Mouse (Mus musculus): ENCODE data around the gene Cd2bp2. TPM values are rescaled to one million over a fixed set of nuclear protein-coding genes. Genes with fewer than 3 reads are reported as not detected.

The Cd2bp2 gene
- total RNA-seq (2021) = 10 to 100 TPM; 81.4 to 89.5 TPM

- intact Hi-C loops (cut with DNase I) = no loop called here
- DNase-seq (ENCODE audit: low spot score in 2 of 2) = peak; percentile 96
Observed at GRCm38 (mm10) chr7:127195544-127196295, at the start of gene Cd2bp2. TSS of gene Cd2bp2 (minus strand) at chr7:127196050.

DNA sequence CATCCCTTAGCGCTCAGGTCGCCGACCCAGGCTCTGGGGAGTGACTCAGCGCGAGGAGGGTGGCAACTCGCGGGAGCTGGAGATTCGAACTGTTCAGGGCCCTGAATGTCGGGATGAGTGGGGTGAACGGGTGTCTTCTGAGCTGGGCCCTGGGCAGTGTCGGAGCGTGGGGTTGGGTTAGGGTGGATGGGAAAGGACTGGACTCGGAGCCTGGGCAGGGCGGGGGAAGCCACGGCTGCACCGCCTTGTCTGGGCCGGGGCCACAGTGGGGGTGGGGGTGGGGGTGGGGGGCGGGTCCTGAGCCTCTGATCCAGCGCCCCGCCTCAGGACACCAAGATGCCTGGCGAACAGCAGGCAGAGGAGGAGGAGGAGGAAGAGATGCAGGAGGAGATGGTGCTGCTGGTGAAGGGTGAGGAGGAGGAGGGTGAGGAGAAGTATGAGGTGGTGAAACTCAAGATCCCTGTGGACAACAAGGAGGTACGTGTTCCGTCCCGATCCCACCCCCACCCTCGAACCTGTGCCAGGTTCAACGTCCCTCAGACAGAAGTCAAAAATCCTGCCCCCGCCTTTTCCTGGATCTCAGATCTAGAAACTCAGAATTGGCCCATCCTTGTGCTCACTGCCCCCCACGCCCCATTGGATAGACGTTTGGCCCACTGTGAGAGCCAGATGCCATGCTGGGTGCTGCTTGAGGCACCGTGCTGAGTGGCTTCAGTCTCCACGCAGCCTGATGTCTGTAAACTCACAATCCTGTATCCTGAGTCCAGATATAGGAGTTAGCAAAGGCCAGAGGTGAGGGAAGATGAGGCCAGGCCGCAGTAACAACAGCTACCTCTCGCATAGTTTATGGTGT lies 49.0 kb upstream of the Cd2bp2 start:
- DNase-seq (ENCODE audit: low spot score in 2 of 2) = peak in 1 of 2 experiments; percentile 23
- intact Hi-C loops (cut with DNase I) = no loop called here

DNA sequence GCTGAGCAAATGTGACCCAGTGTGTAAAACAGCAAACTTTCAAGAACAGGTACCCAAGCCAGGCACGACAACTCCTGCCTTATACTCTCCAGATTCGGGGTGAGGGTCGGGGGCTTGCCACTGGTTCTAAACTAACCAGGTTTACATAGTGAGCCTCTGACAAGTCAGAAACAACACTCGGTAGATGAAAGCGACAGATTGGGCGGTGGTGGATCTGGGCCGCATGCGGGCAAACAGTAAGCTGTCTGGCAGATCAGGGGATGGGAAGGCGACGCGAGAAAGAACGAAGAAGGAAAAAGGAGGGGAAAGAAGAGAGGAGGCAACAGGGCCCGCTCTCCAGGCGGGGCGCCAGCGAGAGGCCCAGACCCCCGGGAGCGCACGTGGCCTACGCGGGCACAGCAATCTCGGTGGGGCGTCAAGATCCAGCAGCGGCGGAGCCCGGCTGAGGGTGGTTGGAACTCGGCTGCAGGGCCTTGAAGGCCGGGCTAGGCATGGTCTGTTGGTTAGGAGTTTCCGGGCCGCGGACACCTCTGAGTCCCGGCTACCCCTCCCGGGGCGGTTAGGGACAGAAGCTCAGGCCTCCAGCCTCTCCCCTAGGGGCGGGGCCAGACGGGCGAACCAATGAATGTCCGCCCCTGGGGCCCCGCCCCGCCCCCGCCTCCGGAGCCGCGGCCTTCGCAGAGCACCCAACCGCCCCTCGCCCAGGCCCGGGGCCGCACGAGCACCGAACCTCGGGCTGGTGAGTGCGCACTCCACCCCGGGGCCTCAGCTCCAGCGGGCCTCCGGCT lies 48.2 kb upstream of the Cd2bp2 start, which contains the start of gene Zfp771:
Gene Zfp771, plus strand, starts transcription at position 405 of the 788 bp plus-strand sequence.
- intact Hi-C loops (cut with DNase I) = no loop called here

GRCm38 (mm10) chr7:127243361-127243867 lies 47.6 kb upstream of the Cd2bp2 start:
- no peak for DNase-seq (ENCODE audit: low spot score in 2 of 2)
- intact Hi-C loops (cut with DNase I) = no loop called here

More for the DNA sequence above, 48.2 kb upstream of the Cd2bp2 start, which contains the start of gene Zfp771:
- DNase-seq (ENCODE audit: low spot score in 2 of 2) = peak; percentile 91 to 93

DNA sequence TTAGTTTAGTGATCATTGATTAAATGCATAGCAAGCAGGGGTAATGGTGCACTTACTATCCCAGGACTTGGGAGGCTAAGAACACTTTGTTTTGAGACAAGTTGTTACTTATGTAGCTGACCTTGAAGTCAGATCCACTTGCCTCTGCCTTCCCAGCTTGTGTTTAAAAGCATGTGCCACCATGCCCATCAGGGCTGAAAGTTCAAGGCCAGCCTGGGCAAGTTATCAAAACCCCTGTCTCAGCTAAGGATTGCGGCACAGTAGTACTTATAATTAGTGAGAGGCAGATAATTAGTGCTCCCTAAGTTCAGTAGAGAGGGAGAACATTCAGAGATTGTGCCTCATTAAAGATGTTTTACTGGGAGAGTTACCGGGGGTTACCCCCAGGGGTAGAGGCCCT lies 38.9 kb upstream of the Cd2bp2 start:
- intact Hi-C loops (cut with DNase I) = no loop called here
- no peak for DNase-seq (ENCODE audit: low spot score in 2 of 2)

DNA sequence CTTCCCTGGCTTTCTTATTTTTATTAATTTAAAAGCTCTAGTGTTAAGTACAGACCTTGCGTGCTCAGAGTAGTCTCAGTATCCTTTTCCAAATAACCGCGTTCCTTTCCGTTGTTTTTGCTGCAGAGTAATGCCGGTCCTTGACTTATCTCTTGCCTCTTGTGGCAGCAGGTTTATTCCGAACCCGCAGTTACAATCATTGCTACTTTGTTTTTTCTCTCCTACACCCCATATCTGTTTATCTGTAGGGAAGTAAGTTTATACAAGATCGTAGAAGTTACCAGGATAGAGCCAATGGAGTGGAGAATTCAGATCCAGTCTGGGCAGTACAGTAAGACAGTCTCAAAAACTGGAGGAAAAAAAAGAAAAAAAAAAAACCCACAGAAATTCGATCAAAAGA lies 37.9 kb upstream of the Cd2bp2 start:
- intact Hi-C loops (cut with DNase I) = no loop called here

GRCm38 (mm10) chr7:127233368-127233749 lies 37.5 kb upstream of the Cd2bp2 start:
- intact Hi-C loops (cut with DNase I) = no loop called here
- no peak for DNase-seq (ENCODE audit: low spot score in 2 of 2)

More for the DNA sequence above, 37.9 kb upstream of the Cd2bp2 start:
- no peak for DNase-seq (ENCODE audit: low spot score in 2 of 2)

DNA sequence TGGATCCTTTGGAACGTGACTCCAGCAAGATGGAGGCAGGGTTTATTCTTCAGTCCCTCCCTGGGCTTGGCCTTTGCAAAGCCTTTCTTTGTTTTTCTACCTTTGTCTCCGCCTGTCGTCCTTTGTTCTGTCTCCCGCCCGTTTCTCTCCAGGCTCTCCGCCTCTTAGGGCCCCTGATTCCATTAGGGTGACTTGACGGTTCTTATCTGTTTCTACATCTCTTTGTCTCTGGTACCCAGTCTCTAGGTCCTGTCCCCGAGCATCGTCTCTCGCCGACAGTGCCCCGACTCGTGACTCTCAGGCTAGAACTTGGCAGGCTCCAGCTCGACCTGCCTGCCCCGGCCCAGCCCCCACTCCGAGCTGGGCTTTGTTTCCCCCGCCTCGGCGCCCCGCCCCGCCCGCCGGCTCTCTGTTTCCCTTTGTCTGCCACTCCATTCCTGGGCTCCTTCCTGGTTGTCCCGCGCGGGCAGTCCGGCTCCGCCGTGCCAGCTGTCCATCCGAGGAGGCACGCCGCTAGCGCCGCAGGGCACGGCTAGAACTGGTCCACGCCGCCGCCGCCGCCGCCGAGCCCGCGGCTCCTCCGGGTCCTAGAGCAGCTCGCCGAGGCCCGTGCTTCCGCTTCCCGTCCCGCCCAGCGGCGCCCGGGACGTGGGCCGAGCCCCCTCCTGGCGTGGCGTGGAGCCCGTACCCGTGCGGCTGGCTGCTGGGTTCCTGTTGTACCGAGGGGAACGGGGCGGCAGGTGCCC lies 36.9 kb upstream of the Cd2bp2 start, which contains the start of the genes Zfp553 and Sept1:
Gene Zfp553, plus strand, starts transcription at position 440 of the 746 bp plus-strand sequence.
Gene Sept1, minus strand, starts transcription at position 509 of the 746 bp plus-strand sequence.
- DNase-seq (ENCODE audit: low spot score in 2 of 2) = peak; percentile 83 to 88
- intact Hi-C loops (cut with DNase I) = no loop called here

- intact Hi-C loops (cut with DNase I) = no loop called here
- no peak for DNase-seq (ENCODE audit: low spot score in 2 of 2)
Observed at GRCm38 (mm10) chr7:127231826-127232621, 36.2 kb upstream of the Cd2bp2 start.

GRCm38 (mm10) chr7:127231376-127231775 lies 35.5 kb upstream of the Cd2bp2 start:
- DNase-seq (ENCODE audit: low spot score in 2 of 2) = no peak
- intact Hi-C loops (cut with DNase I) = no loop called here

DNA sequence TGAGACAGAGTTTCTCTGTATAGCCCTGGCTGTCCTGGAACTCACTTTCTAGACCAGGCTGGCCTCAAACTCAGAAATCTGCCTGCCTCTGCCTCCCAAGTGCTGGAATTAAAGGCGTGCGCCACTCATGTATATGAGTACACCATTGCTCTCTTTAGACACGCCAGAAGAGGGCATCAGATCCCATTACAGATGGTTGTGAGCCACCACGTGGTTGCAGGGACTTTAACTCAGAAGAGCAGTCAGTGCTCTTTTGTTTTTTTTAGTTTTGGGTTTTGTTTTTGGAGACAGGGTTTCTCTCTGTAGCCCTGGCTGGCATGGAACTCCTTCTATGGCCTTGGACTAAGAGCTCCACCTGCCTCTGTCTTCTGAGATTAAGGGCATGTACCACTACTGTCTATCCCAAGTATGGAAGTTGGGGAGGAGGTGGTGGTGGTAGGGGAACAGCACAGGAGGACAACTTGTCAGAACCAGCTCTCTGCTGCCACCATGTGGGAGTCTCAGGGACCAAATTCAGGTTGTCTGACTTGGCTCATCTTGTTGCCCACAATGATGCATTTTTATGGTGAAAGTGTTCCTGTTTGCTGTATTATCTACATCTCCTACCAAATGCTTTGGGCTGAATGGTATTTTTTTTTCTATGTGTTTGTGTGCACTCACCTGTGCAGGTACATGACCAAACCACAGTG lies 32.9 kb upstream of the Cd2bp2 start:
- peak; percentile 69 to 77 for DNase-seq (ENCODE audit: low spot score in 2 of 2)
- intact Hi-C loops (cut with DNase I) = no loop called here

DNA sequence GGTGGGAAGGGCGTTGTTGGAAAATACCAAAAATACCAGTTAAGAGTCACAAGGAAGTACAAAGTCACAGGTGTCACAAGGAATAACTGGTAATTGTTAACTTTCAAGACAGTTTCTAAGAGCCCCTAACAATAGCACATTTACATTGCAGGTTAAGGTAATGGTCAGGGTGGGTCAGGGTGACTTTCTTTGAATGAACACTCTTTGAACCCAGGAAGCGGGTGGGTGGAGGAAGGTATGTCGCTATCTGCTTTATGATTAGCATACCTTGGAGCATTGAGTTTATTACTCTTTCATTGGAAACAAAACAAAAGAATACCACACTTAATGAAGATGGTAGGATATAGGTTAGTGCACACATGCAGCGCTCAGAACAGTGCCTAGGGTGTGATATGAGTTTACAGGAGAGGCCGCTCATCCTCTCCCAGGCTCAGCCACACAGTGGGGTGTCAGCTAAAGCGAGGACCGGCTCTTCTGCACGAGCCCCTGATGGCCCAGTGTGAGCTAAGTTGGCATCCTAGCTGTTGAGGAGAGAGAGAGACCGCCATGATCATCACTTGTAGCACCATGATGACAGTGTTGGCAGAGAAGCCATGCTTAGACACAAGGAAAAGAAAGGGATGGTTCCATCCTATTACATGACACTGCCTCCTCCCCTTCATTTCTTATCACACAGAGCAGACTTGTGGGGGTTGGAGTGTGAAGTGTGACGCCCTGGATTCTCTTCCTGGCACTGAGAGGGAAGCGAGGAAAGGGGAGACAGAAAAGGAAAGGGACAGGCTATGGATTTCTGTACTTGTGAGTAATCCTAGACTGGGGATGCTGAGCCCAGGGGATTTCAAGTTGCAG lies 29.5 kb upstream of the Cd2bp2 start:
- intact Hi-C loops (cut with DNase I) = no loop called here

DNA sequence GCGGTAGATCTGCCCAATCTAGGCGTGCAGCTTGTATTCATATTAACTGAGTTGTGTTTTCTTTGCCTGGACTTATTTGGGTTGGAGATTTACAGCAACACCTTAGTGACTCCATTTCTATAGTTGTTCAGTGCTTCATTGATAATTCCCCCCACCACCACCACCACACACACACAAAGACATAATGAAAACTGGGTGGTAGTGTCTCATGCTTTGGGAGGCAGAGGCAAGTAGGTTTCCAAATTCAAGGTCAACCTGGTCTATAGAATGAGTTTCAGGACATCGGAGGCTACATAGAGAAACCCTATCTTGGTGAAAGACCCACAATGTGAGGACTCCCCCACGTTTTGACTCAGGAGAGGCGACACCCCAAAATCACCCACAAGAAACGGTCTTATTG lies 28.8 kb upstream of the Cd2bp2 start:
- intact Hi-C loops (cut with DNase I) = no loop called here
- DNase-seq (ENCODE audit: low spot score in 2 of 2) = no peak

More for the DNA sequence above, 29.5 kb upstream of the Cd2bp2 start:
- no peak for DNase-seq (ENCODE audit: low spot score in 2 of 2)

GRCm38 (mm10) chr7:127223515-127224478 lies 27.9 kb upstream of the Cd2bp2 start:
- intact Hi-C loops (cut with DNase I) = no loop called here
- no peak for DNase-seq (ENCODE audit: low spot score in 2 of 2)

DNA sequence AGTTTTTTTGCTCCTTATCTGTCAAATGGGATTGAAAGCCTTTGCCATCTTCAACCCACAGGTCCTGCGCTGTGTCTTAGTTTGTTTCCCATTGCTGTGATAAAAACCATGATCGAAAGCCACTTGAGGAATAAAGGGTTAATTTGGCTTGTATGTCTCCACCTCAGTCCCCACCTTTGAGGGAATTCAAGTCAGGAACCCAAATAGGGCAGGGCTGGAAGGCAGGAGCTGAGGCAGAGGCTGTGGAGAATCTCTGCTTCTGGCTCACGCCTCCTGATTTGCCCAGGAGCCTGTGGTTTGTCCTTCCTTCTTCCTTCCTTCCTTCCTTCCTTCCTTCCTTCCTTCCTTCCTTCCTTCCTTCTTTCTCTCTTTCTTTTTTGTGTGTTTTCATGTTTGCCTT lies 27.3 kb upstream of the Cd2bp2 start:
- intact Hi-C loops (cut with DNase I) = no loop called here

More for the DNA sequence above, 27.3 kb upstream of the Cd2bp2 start:
- DNase-seq (ENCODE audit: low spot score in 2 of 2) = no peak

All from left cerebral cortex, postnatal 36 days (tissue).